Mouse (Mus musculus): ENCODE data around the gene Magea10.

Gene Magea10

GRCm38 (mm10) chrX:72386758-72387157 lies at the start of gene Magea10:
Gene Magea10 (minus strand): TSS chrX:72386858.
- DNase-seq (ENCODE audit: low spot score in 2 of 2): no peak

GRCm38 (mm10) chrX:72381972-72382371 lies 4.7 kb downstream of the Magea10 start:
- no peak for DNase-seq (ENCODE audit: low spot score in 2 of 2)
